Comparison of ENCODE assay signal across 12 mouse cellular contexts in the genomic region with DNA sequence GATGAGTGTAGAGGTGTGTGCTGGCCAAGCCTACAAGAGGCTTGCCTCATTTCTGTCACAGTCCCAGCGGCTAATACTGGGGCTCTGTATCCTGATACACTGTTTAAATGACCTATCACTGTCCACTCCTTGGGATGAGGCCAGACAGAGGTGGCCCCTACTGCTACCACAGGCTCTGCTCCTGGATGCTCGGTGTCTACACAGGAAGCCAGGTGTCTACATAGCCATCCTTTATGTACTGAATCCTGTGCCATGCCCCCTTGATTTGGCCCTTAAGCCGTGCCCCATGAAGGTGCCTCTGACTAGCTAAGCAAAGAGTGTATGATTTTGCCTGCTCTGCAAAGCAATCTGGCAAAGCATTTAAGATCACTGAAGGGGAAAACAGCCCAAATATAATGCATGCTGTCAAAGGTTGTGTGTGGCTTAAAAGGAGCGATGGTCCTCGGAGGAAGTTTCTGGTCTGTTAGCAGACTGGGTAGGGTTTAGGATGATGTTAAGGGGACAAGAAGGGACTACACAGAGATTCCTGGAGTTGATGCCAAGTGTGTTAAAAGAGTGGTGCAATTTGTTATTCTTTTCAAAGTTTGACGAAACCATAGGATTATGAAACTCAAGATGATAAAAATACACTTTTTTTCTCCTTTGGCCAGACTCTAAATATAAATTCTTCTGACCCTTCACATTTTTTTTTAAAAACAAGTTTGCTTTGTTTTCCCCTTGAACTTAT.
DNase-seq lines count a peak whose midpoint lies in the region; ATAC-seq lines count a peak whose summit lies in the region.
"Had no signal": no experiment of that assay in that cellular context is flagged by ENCODE, and none has a peak within 500 bp of the region (broad histone marks: within the 10 kb centered on the region; RNA-seq: fewer than 3 reads in every experiment).

No protein-coding gene starts in this region.

- peak overlapping the region; percentile 49 for H3K27ac ChIP-seq in forebrain, embryonic 15.5 days (replicated peaks)
- no peak overlapping the region for H3K27ac ChIP-seq in forebrain, embryonic 11.5 days (ENCODE audit: low read depth, low read length)
- peak overlapping the region; percentile 58 for H3K27ac ChIP-seq in lung, embryonic 15.5 days
- H3K27ac ChIP-seq in brown adipose tissue, adult 24 weeks (replicated peaks; ENCODE audit: low read depth, low read length): peak overlapping the region; percentile 79
- H3K27ac ChIP-seq: liver, embryonic 12.5 days had no signal

- H3K9ac ChIP-seq in forebrain, embryonic 15.5 days (replicated peaks): no peak overlapping the region
- no peak overlapping the region for H3K9ac ChIP-seq in forebrain, embryonic 11.5 days (ENCODE audit: low read length)
- no peak overlapping the region for H3K9ac ChIP-seq in lung, embryonic 15.5 days
- H3K9ac ChIP-seq: liver, embryonic 12.5 days had no signal

- H3K27me3 ChIP-seq in forebrain, embryonic 15.5 days: no peaks in the 10 kb centered on the region
- no peaks in the 10 kb centered on the region for H3K27me3 ChIP-seq in forebrain, embryonic 11.5 days (ENCODE audit: control insufficient read depth, insufficient read depth, low read length)
- H3K27me3 ChIP-seq in lung, embryonic 15.5 days: no peaks in the 10 kb centered on the region
- H3K27me3 ChIP-seq: liver, embryonic 12.5 days; megakaryocyte, embryonic 14.5 days had no signal

- no peak overlapping the region for H3K4me2 ChIP-seq in forebrain, embryonic 15.5 days (replicated peaks)
- no peak overlapping the region for H3K4me2 ChIP-seq in forebrain, embryonic 11.5 days (ENCODE audit: low read depth, low read length, severe bottlenecking)
- no peak overlapping the region for H3K4me2 ChIP-seq in lung, embryonic 15.5 days
- H3K4me2 ChIP-seq: liver, embryonic 12.5 days had no signal

- DNase-seq in adrenal gland, postnatal 10 days: peak; percentile 18
- no peak for DNase-seq in adrenal gland, adult 8-10 months
- DNase-seq in forebrain, embryonic 11.5 days (ENCODE audit: low spot score): no peak
- DNase-seq in lung, adult 18-20 months: no peak
- no peak for DNase-seq in layer of hippocampus, postnatal 25 days (ENCODE audit: extremely low spot score in 1 of 2, low spot score in 1 of 2)
- DNase-seq: embryo, embryonic 11 days had no signal

- peaks cover 15% of the 10 kb centered on the region for H3K4me1 ChIP-seq in forebrain, embryonic 15.5 days
- H3K4me1 ChIP-seq in forebrain, embryonic 11.5 days (replicated peaks; ENCODE audit: control insufficient read depth, insufficient read depth, low read length): peaks cover 6% of the 10 kb centered on the region; the same call in 1 of the 2 replicates
- peaks cover 24% of the 10 kb centered on the region for H3K4me1 ChIP-seq in lung, embryonic 15.5 days
- H3K4me1 ChIP-seq in brown adipose tissue, adult 24 weeks (ENCODE audit: control insufficient read depth, insufficient read depth, insufficient read length, low read length): peaks cover 13% of the 10 kb centered on the region
- H3K4me1 ChIP-seq: liver, embryonic 12.5 days; megakaryocyte, embryonic 14.5 days had no signal

- WGBS in forebrain, embryonic 15.5 days: 33% methylated on average over 6 of the region's 6 CpGs
- WGBS in forebrain, embryonic 11.5 days: 61% methylated on average over 6 of the region's 6 CpGs
- 53% methylated on average over 6 of the region's 6 CpGs for WGBS in lung, embryonic 15.5 days

- ATAC-seq in forebrain, embryonic 15.5 days (replicated peaks): no peak
- ATAC-seq in forebrain, embryonic 11.5 days (replicated peaks; ENCODE audit: low FRiP score): no peak
- peak; percentile 50; the same call in 1 of the 2 replicates for ATAC-seq in lung, embryonic 15.5 days (ENCODE audit: borderline replicate concordance, extremely low read depth, low FRiP score, low TSS enrichment)
- ATAC-seq: inflammation-experienced regulatory T-cells, adult 6 months; liver, embryonic 12.5 days had no signal

- H3K36me3 ChIP-seq in forebrain, embryonic 15.5 days: no peaks in the 10 kb centered on the region
- H3K36me3 ChIP-seq in forebrain, embryonic 11.5 days (ENCODE audit: control insufficient read depth, insufficient read depth, low read length): no peaks in the 10 kb centered on the region
- no peaks in the 10 kb centered on the region for H3K36me3 ChIP-seq in lung, embryonic 15.5 days
- H3K36me3 ChIP-seq: liver, embryonic 12.5 days had no signal

- no peak overlapping the region for H3K4me3 ChIP-seq in forebrain, embryonic 15.5 days
- no peak overlapping the region for H3K4me3 ChIP-seq in forebrain, embryonic 11.5 days (ENCODE audit: low read depth, low read length)
- H3K4me3 ChIP-seq in lung, embryonic 15.5 days: no peak overlapping the region
- no peak overlapping the region for H3K4me3 ChIP-seq in brown adipose tissue, adult 24 weeks (ENCODE audit: insufficient read depth, low read depth, low read length)
- H3K4me3 ChIP-seq: liver, embryonic 12.5 days; megakaryocyte, embryonic 14.5 days had no signal

- no peaks in the 10 kb centered on the region for H3K9me3 ChIP-seq in forebrain, embryonic 15.5 days
- H3K9me3 ChIP-seq in forebrain, embryonic 11.5 days (ENCODE audit: control insufficient read depth, low read length): no peaks in the 10 kb centered on the region
- no peaks in the 10 kb centered on the region for H3K9me3 ChIP-seq in lung, embryonic 15.5 days
- H3K9me3 ChIP-seq: liver, embryonic 12.5 days had no signal
